Mouse (Mus musculus) ES-CJ7 (cell line): Measurements from ENCODE around the gene Eif3f.
A peak's percentile ranks its signal among the peaks of the same experiment; 100 is the strongest.

Experiments used
- DNase-seq: peaks from one replicate; pipeline ENCODE4 v3.0.0; 2011; ENCODE audit warnings: low read depth, low spot score

Eif3f gene

DNA sequence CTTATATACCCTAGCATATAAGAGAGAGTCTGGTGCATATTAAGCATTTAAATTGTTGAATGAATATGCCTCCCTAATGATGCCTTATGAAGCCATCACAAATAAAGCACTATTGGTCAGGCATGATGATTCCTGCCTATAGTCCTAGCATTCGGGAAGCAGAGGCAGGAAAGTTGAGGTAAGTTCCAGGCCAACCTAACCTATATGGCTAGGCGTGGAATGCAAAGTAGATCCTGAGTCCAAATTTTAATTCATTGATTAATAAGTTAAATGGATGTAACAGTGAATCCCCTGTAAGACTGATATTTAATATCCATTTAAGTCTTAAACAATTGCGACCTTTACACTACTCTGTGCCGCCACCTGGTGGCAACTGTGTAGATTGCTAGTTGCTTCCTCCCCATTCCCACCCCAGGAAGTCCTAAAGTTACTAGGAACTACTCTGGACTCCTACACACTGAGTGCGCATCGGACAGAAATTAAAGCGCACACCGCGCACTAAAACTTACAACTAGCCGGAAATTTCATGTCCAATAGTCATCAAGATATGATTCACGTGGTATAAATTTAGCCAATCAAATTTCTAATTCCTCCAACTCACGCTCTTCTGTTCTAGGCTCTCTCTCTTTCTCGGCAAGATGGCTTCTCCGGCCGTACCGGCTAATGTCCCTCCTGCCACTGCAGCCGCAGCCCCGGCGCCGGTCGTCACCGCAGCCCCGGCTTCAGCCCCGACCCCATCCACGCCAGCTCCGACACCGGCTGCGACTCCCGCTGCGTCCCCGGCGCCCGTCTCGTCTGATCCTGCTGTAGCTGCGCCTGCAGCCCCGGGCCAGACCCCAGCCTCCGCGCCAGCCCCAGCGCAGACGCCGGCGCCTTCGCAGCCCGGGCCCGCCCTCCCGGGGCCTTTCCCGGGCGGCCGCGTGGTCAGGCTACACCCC lies at the start of gene Eif3f:
Gene Eif3f (plus strand): TSS at position 624 of the 938 bp plus-strand sequence.
- DNase-seq: peak; percentile 99

DNA sequence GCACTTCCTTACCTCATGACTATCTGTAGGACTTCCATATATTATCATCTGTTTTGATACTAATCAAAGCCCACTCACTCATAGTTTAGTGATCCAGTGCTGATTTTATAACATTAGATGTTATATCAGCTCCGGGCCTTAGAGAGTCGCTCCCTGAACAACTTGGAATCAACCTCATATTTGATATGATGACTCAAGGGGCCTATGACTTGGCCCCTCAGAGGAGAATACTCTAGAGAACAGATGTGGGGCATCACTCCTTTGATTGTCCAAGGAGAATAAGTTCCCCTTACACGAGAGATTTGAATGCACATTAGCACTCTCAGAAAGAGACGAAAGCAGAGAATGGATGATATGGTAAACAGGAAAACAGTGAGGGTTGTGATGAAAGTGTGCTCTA lies 49.3 kb upstream of the Eif3f start, which contains the start of gene Olfr518:
Gene Olfr518 (minus strand): TSS at position 101 of the 400 bp plus-strand sequence.
- no peak for DNase-seq

DNA sequence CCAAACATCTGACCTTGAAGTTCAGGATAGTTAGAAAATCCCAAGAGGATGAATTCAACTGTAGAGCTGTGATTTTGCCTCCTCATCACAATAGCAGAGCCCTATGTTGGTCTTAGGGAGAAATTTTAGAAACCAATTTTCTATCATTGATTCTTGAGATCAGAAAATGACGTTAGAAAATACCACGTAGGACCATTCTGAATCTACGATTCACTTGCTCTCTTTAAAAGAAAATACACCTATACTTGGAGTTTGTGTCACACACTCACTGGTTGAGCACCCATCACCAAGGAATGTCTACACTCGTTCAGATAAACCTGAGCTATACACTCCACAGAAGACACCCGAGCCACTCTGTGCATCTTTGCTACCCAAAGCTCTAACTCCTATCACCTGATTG lies 39.9 kb upstream of the Eif3f start, which contains the start of gene Olfr519:
Gene Olfr519 (minus strand): TSS at position 101 of the 400 bp plus-strand sequence.
- DNase-seq: no peak

GRCm38 (mm10) chr7:108903969-108904368 lies 30.2 kb upstream of the Eif3f start:
- no peak for DNase-seq

- no peak for DNase-seq
Observed at GRCm38 (mm10) chr7:108927043-108927442, 7.2 kb upstream of the Eif3f start.

GRCm38 (mm10) chr7:108928280-108929188 lies 5.7 kb upstream of the Eif3f start:
- DNase-seq: no peak

DNA sequence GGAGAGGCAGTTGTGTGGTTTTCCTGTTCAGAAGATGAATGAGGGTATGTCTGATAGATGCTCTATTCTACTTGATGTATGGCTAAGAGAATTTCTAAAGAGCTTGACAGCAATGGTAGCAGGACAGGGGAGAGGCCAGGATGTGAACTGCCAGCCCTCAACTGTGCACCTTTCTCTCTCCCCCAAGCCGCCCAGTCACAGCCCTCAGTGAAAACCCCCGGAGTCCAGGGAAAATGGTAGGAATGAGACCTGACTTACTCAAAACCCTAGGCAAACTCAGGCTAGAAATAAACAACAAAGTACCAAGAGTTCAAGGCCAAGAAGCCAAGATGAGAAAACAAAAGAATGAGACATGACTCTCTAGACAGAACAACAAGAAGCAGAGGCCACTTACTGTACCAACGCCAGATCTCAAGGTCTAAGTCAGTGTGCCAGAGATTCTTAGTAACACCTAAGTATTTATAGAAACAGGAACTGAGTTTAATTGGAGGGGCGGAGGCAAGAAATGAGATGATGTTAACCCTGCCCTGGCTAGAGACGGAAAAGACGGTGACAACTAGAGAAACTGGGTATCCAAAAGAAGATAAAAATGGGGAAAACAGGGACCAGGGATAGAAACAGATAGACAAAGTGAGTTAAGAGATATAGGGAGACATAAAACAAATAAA lies 4.4 kb upstream of the Eif3f start, which contains the start of gene Nlrp10:
Gene Nlrp10 (minus strand): TSS at position 453 of the 668 bp plus-strand sequence.
- DNase-seq: no peak

GRCm38 (mm10) chr7:108934836-108935235 lies 619 bp downstream of the Eif3f start:
- DNase-seq: no peak

DNA sequence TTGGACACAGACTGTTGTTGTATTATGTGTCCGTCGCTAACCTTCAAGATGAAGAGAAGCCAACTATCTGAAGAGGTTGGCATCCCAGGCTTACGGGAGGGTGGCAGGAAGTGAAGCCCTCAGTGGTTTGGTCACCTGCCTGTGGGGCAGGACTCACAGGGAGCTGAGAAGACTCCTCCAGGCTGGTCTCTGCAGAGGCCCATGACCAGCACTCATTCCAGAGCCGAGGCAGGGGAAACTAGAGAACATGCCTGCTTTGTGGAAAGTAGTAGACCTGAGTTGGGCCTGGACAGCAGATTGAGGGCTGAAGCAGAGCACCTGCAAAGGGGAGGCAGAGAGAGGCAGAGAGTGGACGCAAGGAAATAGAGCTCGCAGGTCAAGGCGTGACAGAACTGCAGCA lies 1.2 kb downstream of the Eif3f start:
- no peak for DNase-seq

- DNase-seq: no peak
Observed at GRCm38 (mm10) chr7:108936591-108936990, 2.4 kb downstream of the Eif3f start.

GRCm38 (mm10) chr7:108941466-108941865 lies 7.2 kb downstream of the Eif3f start:
- no peak for DNase-seq

GRCm38 (mm10) chr7:108944002-108944401 lies 9.8 kb downstream of the Eif3f start:
- DNase-seq: peak; percentile 75

DNA sequence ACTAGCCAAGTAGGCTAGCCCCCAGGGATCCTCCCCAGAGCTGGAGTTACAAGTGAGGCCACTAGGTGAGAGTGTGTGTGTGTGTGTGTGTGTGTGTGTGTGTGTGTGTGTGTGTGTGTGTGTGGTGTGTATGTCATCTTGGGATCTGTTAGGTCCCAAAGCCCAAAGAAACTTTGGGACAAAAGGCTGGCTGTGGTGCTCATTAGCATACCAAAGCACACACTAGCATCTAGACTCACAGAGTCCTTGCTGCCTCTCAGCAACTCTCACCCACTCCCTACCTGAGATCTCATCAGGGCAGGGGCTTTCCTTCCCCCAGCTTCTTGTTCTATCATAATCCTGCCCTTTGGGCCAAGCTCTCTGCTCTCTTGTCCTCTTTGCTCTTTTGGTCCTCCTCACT lies 14.4 kb downstream of the Eif3f start:
- peak; percentile 71 for DNase-seq

- peak; percentile 57 for DNase-seq
Observed at GRCm38 (mm10) chr7:108949301-108949700, 15.1 kb downstream of the Eif3f start.

DNA sequence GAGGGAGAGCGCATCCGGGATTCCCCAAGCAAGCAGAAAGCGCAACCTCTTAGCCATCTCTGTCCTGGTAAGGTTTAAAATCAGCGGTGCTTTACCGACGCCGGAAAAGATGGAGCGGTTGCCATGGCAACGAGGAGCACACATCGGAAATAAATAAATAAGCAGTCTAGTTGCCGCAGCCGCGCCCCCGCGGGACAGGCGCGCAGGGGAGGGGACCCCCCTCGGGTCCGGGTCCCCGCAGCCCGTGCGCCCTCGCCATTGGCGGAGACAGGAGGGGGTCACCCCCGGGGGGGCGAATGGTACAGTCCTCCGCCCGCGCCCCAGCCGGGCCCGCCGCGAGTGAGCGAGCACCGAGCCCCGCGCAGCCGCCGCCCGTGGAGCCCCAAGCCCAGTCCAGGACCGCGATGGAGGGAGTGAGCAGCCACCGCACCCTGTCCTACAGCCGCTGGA lies 16.1 kb downstream of the Eif3f start, which contains the start of gene Tub:
Gene Tub (plus strand): TSS at position 27 of the 450 bp plus-strand sequence.
- peak; percentile 82 for DNase-seq

DNA sequence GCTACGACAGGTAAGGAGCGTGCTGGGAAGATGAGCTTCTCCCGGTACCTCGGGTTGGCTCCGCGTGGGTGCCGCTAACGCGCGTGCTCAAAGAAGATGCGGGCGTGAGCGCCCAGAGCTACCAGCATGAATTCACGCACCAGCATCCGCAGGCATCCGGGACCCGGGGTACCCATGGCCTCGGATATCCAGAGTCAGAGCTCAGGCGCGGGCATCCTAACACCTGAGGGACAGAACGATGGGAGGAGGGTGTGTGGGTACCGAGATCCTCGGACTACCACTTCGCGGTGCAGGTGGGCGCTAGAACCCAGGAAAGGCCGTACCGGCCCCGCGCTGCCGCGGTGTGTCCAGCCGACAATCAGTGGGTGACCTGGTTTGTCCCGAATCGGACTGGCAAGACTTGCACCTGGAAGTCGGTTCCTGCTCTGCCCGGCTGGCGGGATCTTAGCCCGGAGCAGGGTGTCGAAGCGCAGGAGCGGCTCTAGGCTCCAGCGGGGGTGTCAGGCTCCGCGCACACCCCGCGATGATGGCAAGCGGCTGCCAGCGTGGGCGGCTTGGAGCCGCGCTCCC lies 16.6 kb downstream of the Eif3f start:
- no peak for DNase-seq

DNA sequence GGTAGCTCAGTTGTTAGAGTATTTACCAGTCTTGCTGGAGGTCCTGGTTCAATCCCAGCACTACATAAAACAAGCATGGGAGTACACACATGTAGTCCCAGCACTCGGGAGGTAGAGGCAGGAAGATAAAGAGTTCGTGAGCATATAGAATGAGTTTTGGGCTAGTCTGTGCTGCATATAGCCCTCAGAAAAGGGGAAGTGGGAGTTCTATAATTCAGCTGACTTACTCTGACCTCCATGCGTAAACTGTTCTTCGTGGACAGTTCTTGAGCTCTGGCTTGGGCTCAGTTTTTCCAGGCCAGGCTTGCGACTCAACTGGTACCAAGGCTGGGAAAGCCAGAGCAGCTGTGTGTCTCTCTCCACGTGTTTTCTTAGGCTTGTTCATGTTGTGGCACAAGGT lies 18.6 kb downstream of the Eif3f start:
- DNase-seq: no peak

DNA sequence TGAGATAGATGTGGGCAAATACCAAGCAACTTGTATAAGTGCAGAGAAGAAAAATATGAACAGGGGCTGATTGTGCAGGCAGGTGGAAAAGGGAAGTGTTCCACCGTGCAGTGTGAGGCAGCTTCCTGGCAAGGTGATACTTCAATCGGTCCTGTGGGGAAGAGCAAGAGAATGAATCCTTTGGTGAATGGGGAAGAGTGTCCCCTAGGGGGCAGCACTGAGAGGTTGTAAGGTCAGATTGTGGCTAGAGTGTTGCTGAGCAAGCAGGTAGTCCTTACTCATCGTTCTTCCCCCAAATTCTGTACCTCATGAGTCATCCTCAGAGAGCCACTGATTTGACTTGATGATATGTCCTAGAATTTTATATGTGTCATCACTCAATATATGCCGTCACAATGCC lies 20.0 kb downstream of the Eif3f start:
- DNase-seq: peak; percentile 88

- no peak for DNase-seq
Observed at GRCm38 (mm10) chr7:108957734-108958133, 23.5 kb downstream of the Eif3f start.

GRCm38 (mm10) chr7:108965968-108966367 lies 31.8 kb downstream of the Eif3f start:
- DNase-seq: no peak
